Mouse (Mus musculus) neural tube, embryonic 12.5 days (tissue): ENCODE results near the gene Gaa. TPM values are rescaled to one million over a fixed set of nuclear protein-coding genes. Genes with fewer than 3 reads are reported as not detected.
"Not testable (repeated sequence)": the region's sequence is repeated elsewhere in the genome, so short reads cannot be mapped to it uniquely, and the experiment has no call there.

Experiments used
- ATAC-seq: fragments of 200-750 bp; cut with Nextera tagmentation; 2 replicates; pipeline ENCODE4 v1.8.0; 2017; ENCODE audit warnings: low read depth, mild to moderate bottlenecking, moderate TSS enrichment, moderate library complexity; ENCODE audit not compliant: low FRiP score
- H3K27ac ChIP-seq: fragments of 300-500 bp; sonication (generic); 2 replicates; pipeline ENCODE4 v1.5.1; 2016
- H3K27me3 ChIP-seq: fragments of 300-500 bp; sonication (generic); replicated peaks from 2 replicates; pipeline ENCODE4 v1.6.1; 2016; ENCODE audit warnings: mild to moderate bottlenecking
- H3K36me3 ChIP-seq: fragments of 300-500 bp; sonication (generic); 2 replicates; pipeline ENCODE4 v1.6.1; 2016; ENCODE audit warnings: mild to moderate bottlenecking
- H3K4me1 ChIP-seq: fragments of 300-500 bp; sonication (generic); 2 replicates; pipeline ENCODE4 v1.6.1; 2016
- H3K4me2 ChIP-seq: fragments of 300-500 bp; sonication (generic); replicated peaks from 2 replicates; pipeline ENCODE4 v1.6.1; 2016; ENCODE audit warnings: mild to moderate bottlenecking
- H3K4me3 ChIP-seq: fragments of 300-500 bp; sonication (generic); 2 replicates; pipeline ENCODE4 v1.5.1; 2016
- H3K9ac ChIP-seq: fragments of 300-500 bp; sonication (generic); 2 replicates; pipeline ENCODE4 v1.6.1; 2016; ENCODE audit warnings: mild to moderate bottlenecking
- H3K9me3 ChIP-seq: fragments of 300-500 bp; sonication (generic); 2 replicates; pipeline ENCODE4 v1.6.1; 2016; ENCODE audit warnings: mild to moderate bottlenecking
- WGBS: fragments of 180-500 bp; shearing (Covaris S2); methylation state at CpG from one replicate; pipeline ENCODE4 v1.1.7; 2016; 5-methylcytosine and 5-hydroxymethylcytosine counted together
- polyA plus RNA-seq: library from polyadenylated mRNA; unstranded; fragments of >200 nt; fragmentation: Nextera tagmentation; extraction: Ambion mirVana; gene quantifications from 2 replicates; pipeline ENCODE4 v1.2.1, GENCODE M21; 2016

Gene Gaa
- polyA plus RNA-seq, 1 experiment from 2014 or later: 40.9 TPM

- no peak overlapping the region for H3K4me2 ChIP-seq
- peaks cover 34% of the 10 kb centered on the region for H3K36me3 ChIP-seq
- no peak overlapping the region for H3K4me3 ChIP-seq
- peaks cover 17% of the 10 kb centered on the region for H3K4me1 ChIP-seq
- ATAC-seq: no peak
- H3K9ac ChIP-seq: no peak overlapping the region
- no peak overlapping the region for H3K27ac ChIP-seq
- H3K27me3 ChIP-seq: no peaks in the 10 kb centered on the region
- WGBS: 82% methylated on average over 4 of the region's 4 CpGs
- H3K9me3 ChIP-seq: no peaks in the 10 kb centered on the region; the same call in 1 of the 2 replicates
These were observed 32.1 kb upstream of the Gaa start for GRCm38 (mm10) chr11:119235596-119235995.

GRCm38 (mm10) chr11:119236354-119236753 lies 31.3 kb upstream of the Gaa start:
- H3K4me2 ChIP-seq: no peak overlapping the region
- no peaks in the 10 kb centered on the region; the same call in 1 of the 2 replicates for H3K9me3 ChIP-seq
- peaks cover 34% of the 10 kb centered on the region for H3K36me3 ChIP-seq
- H3K4me1 ChIP-seq: peaks cover 14% of the 10 kb centered on the region; the same call in 1 of the 2 replicates
- H3K4me3 ChIP-seq: no peak overlapping the region
- H3K27ac ChIP-seq: no peak overlapping the region
- no peak overlapping the region for H3K9ac ChIP-seq
- no peaks in the 10 kb centered on the region for H3K27me3 ChIP-seq
- 33% methylated on average over 8 of the region's 8 CpGs for WGBS
- no peak for ATAC-seq

DNA sequence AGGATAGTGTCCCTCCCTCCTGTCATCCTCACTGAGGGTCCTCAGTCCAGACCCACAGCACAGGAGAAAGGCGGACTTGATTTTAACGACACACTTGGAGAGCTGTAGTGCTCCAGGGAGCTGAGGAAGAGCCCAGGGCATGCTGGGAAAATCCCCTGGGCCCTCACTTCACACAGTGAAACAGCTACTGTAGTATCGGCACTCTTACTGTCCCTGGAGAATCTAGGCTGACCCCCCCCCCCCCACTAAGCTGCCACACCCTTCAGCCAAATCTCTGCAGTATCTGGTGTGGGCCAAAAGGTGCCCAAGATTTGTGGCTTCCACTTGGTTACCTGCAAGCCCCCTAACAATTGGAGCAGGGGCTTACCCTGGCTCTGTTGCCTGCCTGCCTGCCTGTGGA lies 30.7 kb upstream of the Gaa start:
- Histone ChIP-seq H3K36me3 (peaks cover 32% of the 10 kb centered on the region), H3K9ac (no peak overlapping the region), H3K4me2 (no peak overlapping the region), H3K4me1 (peaks cover 14% of the 10 kb centered on the region; the same call in 1 of the 2 replicates), H3K27me3 (no peaks in the 10 kb centered on the region), H3K4me3 (no peak overlapping the region), H3K27ac (no peak overlapping the region), H3K9me3 (no peaks in the 10 kb centered on the region; the same call in 1 of the 2 replicates)
- ATAC-seq: no peak
- WGBS: 50% methylated on average over 3 of the region's 3 CpGs

DNA sequence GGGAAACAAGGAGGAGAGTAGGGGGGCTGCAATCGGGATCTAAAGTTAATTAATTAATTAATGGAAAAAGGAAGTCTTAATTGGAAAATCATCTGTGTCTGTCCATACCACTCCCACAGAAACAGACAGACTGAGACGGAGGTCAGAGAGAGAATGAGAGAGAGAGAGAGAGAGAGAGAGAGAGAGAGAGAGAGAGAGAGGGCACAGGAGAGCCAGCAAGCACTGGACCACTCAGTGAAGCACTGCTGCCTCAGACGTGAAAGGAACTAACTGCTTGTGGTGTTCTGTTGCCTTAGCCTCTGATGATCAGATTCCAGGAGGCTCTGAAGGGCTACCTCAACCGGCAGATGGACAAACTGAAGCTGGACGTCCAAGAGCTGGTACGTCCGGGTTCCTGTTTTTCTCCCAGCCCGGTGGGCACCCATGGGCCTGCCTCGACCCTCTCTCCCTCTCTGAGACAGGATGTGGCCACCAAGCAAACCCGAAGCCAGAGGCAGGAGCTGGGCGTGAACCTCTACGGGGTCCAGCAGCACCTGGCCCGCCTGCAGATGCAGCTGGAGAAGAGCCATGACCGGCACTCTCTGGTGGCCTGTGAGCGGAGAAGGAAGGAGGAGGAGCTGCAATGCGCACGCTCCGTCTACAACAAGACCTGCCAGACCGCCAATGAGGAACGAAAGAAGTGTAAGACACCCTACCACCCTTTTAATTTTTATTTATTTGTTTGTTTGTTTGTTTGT lies 30.0 kb upstream of the Gaa start:
- H3K9me3 ChIP-seq: no peaks in the 10 kb centered on the region; the same call in 1 of the 2 replicates
- 39% methylated on average over 20 of the region's 20 CpGs for WGBS
- peak overlapping the region; percentile 53 for H3K4me2 ChIP-seq
- 0 out of 2 replicates have a peak overlapping the region, but pooled peaks have one; percentile 33 for H3K9ac ChIP-seq
- no peaks in the 10 kb centered on the region for H3K27me3 ChIP-seq
- peaks cover 14% of the 10 kb centered on the region; the same call in 1 of the 2 replicates for H3K4me1 ChIP-seq
- no peak overlapping the region for H3K4me3 ChIP-seq
- H3K27ac ChIP-seq: no peak overlapping the region
- H3K36me3 ChIP-seq: peaks cover 35% of the 10 kb centered on the region
- 0 out of 2 replicates have a peak, but pooled peaks have one; percentile 38 for ATAC-seq

- Histone ChIP-seq H3K27me3 (no peaks in the 10 kb centered on the region), H3K27ac (no peak overlapping the region), H3K4me3 (no peak overlapping the region), H3K9ac (no peak overlapping the region), H3K4me1 (peaks cover 14% of the 10 kb centered on the region; the same call in 1 of the 2 replicates), H3K9me3 (no peaks in the 10 kb centered on the region; the same call in 1 of the 2 replicates), H3K36me3 (peaks cover 41% of the 10 kb centered on the region), H3K4me2 (peak overlapping the region; percentile 53)
- 22% methylated on average over 11 of the region's 11 CpGs for WGBS
- peak; percentile 55 for ATAC-seq
These were observed 29.4 kb upstream of the Gaa start for GRCm38 (mm10) chr11:119238305-119238721.

- ATAC-seq: no peak
- Histone ChIP-seq H3K9ac (no peak overlapping the region), H3K4me2 (no peak overlapping the region), H3K9me3 (no peaks in the 10 kb centered on the region; the same call in 1 of the 2 replicates), H3K4me1 (peaks cover 14% of the 10 kb centered on the region; the same call in 1 of the 2 replicates), H3K36me3 (peaks cover 45% of the 10 kb centered on the region), H3K4me3 (no peak overlapping the region), H3K27me3 (no peaks in the 10 kb centered on the region), H3K27ac (peak overlapping the region; percentile 8; the same call in 1 of the 2 replicates)
- 78% methylated on average over 12 of the region's 12 CpGs for WGBS
These were observed 28.2 kb upstream of the Gaa start for GRCm38 (mm10) chr11:119239480-119239879.

DNA sequence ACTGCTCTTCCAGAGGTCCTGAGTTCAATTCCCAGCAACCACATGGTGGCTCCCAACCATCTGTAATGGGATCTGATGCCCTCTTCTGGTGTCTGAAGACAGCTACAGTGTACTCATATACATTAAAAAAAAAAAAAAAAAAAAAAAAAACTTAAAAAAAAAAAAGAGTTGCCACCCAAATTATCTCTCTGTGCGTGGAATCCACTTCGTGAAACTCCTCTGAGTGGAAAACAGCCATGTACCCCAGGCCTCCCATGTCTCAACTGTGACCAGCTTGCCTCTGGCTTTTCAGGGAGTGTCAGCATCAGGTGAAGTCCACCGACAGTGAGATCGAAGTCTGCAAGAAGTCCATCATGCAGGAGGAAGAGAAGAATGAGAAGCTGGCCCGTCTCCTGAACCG lies 22.1 kb upstream of the Gaa start:
- peaks cover 24% of the 10 kb centered on the region; the same call in 1 of the 2 replicates for H3K36me3 ChIP-seq
- not testable (repeated sequence) for H3K27ac ChIP-seq, H3K4me2 ChIP-seq, H3K4me1 ChIP-seq, H3K27me3 ChIP-seq, ATAC-seq, H3K9ac ChIP-seq, H3K9me3 ChIP-seq, H3K4me3 ChIP-seq
- 94% methylated on average over 6 of the region's 6 CpGs for WGBS

DNA sequence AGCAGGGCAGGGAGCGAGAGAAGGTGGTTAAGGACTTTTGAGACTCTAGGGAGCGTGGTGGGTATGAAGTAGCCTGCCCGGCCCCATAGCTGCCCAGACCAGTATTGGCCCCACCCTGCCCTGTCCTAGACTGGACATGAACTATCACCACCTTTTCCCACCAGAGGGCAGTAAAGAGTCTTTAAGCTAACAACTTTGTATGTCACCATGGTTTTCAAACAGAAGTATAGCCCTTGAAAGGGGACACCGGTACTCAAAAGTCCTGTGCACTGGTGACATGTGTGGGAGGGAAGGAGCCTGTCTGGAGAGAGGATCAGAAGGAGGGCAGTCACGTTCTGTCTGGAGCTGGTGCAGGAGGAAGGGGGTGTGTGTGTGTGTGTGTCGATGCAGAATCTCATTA lies 18.7 kb upstream of the Gaa start:
- no peak overlapping the region for H3K4me2 ChIP-seq
- H3K4me1 ChIP-seq: peaks cover 25% of the 10 kb centered on the region
- H3K27me3 ChIP-seq: no peaks in the 10 kb centered on the region
- no peaks in the 10 kb centered on the region for H3K9me3 ChIP-seq
- H3K36me3 ChIP-seq: peaks cover 5% of the 10 kb centered on the region; the same call in 1 of the 2 replicates
- 35% methylated on average over 6 of the region's 6 CpGs for WGBS
- H3K27ac ChIP-seq: no peak overlapping the region
- H3K4me3 ChIP-seq: no peak overlapping the region
- ATAC-seq: peak; percentile 36; the same call in 1 of the 2 replicates
- no peak overlapping the region for H3K9ac ChIP-seq

DNA sequence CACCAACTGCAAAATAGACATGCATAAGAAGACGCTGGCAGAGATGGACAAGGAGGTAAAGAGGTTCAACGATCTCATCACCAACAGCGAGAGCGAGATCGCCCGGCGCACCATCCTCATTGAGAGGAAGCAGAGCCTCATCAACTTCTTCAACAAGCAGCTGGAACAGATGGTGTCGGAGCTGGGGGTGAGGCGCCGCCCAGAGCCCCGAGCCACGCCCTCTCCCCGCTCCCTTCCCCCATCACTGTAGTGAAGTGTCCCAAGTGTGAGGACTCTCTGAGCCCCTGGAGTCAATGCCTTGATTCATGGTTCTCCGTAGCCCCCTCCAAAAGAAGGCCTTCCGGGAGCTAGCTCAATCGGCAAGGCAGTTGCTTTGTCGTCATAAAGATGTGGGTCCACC lies 16.7 kb upstream of the Gaa start:
- no peak for ATAC-seq
- Histone ChIP-seq H3K27ac (no peak overlapping the region), H3K4me1 (peaks cover 25% of the 10 kb centered on the region), H3K9ac (no peak overlapping the region), H3K27me3 (no peaks in the 10 kb centered on the region), H3K36me3 (no peaks in the 10 kb centered on the region), H3K9me3 (no peaks in the 10 kb centered on the region), H3K4me3 (no peak overlapping the region), H3K4me2 (no peak overlapping the region)
- WGBS: 53% methylated on average over 17 of the region's 17 CpGs

DNA sequence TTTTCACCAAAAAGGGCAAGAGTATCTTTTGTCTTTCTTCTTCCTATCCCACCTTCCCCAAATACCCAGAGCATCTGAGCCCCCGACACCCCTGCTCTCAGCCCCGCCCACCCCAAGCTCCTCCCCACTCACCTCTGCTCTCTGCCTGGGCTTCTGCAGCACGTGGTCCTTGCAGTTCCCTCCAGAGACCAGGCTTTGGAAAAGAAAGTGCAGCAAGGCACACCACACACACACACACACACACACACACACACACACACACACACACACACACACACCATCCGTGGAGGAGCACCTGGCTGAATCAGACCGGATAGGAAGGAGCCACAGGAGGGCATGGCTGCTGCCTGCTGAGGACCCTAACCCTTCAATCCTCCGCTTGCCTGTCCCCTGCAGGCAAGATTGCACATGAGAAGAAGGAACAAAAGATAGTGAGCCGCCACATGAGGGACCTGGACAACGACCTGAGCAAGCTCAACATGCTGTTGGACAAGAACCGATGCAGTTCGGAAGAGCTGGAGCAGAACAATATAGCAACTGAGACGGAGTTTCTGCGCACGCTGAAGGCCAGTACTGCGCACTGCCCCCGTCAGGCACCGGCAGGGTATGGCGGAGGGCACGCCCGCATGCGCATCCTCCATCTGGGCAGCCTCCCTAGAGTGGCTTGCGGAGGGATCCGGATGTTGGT lies 14.7 kb upstream of the Gaa start:
- peaks cover 25% of the 10 kb centered on the region for H3K4me1 ChIP-seq
- 5% methylated on average over 22 of the region's 22 CpGs for WGBS
- no peaks in the 10 kb centered on the region for H3K9me3 ChIP-seq
- 0 out of 2 replicates have a peak overlapping the region, but pooled peaks have one; percentile 44 for H3K9ac ChIP-seq
- H3K27me3 ChIP-seq: no peaks in the 10 kb centered on the region
- no peak overlapping the region for H3K27ac ChIP-seq
- no peak overlapping the region for H3K4me3 ChIP-seq
- peak; percentile 66; the same call in 1 of the 2 replicates for ATAC-seq
- peaks cover 3% of the 10 kb centered on the region; the same call in 1 of the 2 replicates for H3K36me3 ChIP-seq
- peak overlapping the region; percentile 54 for H3K4me2 ChIP-seq

GRCm38 (mm10) chr11:119256557-119256956 lies 11.1 kb upstream of the Gaa start:
- not testable (repeated sequence) for ATAC-seq, H3K9ac ChIP-seq, H3K27me3 ChIP-seq, H3K27ac ChIP-seq, H3K9me3 ChIP-seq, H3K36me3 ChIP-seq, H3K4me3 ChIP-seq, H3K4me2 ChIP-seq
- WGBS: 72% methylated on average over 5 of the region's 5 CpGs
- H3K4me1 ChIP-seq: peaks cover 19% of the 10 kb centered on the region

DNA sequence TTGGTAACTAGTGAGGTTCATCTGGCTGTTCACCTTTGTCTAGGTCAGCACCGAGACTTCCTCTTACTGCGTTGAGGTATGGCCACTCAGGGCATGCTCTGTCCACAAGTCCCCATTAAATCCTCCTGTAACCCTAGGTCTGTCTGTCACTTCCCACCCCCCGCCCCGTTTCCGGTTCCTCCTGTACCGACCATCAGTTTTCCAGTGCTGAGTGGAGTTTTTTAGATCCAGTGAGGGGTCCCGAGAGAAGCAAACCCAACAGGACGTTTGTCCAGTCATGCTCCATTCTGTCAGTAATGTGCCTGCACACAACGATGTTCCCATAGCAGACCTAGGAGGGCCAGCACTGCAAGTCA lies 9.5 kb upstream of the Gaa start:
- Histone ChIP-seq H3K4me2 (peak overlapping the region; percentile 49), H3K9me3 (no peaks in the 10 kb centered on the region), H3K4me1 (peaks cover 3% of the 10 kb centered on the region; the same call in 1 of the 2 replicates), H3K27ac (no peak overlapping the region), H3K27me3 (no peaks in the 10 kb centered on the region), H3K36me3 (peaks cover 7% of the 10 kb centered on the region), H3K4me3 (peak overlapping the region; percentile 14), H3K9ac (no peak overlapping the region)
- no peak for ATAC-seq
- 73% methylated on average over 9 of the region's 9 CpGs for WGBS
